Mouse (Mus musculus) urinary bladder, postnatal 25 days (tissue): ENCODE results near the gene Fosb.
A peak's percentile ranks its signal among the peaks of the same experiment; 100 is the strongest.

ENCODE experiments used
- DNase-seq: peaks from one replicate; pipeline ENCODE4 v3.0.0; 2022; ENCODE audit warnings: low spot score

Gene Fosb

DNA sequence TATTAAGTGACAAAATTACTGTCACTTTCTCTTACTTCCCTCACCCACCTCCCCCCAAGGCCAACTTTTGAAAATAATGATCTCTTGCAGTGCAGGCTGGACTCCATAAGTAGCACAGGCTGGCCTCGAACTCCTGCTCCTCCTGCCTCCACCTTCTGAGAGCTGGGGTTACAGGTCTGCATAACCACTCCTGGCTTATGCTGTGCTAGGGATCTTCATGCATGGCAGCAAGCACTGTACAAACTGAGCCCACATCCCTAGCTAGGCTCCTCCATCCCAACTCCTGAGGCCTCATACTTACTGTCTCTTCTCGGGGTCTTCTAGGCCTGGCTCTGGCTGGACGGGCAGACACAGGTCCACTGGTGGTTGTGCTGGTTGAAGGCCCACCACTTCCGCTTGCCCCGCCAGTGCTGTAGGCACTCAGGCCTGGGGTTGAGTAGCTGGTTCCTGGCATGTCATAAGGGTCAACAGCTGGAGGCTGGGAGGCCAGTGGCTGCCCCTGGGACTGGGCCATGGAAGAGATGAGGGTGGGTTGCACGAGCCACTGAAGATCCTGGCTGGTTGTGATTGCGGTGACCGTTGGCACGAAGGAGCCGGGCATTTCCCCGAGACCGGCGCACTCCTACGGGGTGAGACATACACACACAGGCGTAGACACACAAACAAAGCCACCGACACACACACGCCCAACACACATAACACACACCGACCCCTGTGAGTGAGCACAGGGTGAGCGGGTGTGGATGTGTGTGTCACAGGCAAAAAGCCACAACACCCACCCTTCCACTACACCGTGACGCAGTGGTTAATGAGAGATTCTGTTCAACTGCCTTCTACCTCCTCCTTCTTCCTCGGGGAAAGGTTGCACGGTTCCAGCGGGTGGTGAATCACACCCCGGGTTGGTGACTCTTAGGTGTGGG lies 2.8 kb downstream of the Fosb start:
- no peak for DNase-seq

DNA sequence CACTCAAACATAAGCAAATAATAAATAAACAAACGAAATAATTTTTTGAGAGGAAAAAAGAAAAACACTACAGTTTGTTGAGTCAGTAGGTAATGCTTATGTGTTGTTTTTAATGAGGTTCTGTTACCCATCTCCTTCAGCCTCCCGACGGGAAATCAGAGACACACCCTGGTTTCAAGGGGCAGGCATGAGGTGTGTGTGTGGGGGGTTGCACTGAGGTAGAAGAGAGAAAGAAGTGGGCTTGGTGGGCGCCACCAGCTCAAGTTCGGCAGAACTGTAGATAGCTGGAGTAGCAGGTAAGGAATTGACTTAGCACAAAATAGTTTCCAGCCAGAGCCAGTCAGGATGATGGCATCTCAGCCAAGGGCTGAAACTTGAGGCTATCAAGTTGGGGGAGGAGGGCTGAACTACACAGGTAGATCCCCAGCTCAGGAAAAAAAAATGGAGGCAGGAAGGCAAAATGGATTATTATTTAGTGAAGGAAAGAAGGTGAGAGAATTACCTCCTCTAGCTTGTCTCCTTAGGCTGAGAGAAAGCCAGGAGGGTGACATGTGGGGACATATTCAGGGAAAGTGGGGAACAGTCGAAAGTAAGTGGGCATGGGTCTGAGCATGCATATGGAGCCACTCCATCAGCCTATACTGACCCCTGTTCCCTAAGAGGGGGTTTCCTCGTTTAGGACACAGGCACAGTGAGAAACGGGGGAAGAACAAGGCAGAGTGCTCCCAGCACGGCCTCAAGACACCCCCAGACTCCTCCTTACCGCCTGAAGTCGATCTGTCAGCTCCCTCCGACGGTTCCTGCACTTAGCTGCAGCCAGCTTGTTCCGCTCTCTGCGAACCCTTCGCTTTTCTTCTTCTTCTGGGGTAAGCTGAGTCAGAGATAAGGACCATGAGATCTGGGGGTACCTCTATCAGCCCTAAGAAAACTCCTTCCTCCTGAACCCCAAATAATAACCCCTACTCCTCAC lies 3.8 kb downstream of the Fosb start:
- DNase-seq: no peak

DNA sequence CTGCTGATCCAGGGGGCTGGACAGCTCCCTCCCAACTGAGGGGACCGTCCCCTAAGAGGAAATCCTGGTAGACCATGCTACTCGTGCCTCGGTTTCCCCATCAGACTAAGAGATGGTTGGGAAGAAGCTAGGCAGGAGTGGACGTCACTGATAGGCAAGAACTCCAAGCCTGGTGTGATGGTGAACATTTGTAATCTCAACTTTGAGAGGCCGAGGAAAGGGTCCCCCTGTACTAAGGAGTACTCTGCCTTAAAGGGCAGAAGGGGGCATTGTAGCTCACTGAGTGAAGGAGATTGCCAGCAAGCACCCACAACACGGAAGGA lies 4.5 kb downstream of the Fosb start:
- DNase-seq: no peak

GRCm38 (mm10) chr7:19304501-19305412 lies 5.1 kb downstream of the Fosb start:
- no peak for DNase-seq

DNA sequence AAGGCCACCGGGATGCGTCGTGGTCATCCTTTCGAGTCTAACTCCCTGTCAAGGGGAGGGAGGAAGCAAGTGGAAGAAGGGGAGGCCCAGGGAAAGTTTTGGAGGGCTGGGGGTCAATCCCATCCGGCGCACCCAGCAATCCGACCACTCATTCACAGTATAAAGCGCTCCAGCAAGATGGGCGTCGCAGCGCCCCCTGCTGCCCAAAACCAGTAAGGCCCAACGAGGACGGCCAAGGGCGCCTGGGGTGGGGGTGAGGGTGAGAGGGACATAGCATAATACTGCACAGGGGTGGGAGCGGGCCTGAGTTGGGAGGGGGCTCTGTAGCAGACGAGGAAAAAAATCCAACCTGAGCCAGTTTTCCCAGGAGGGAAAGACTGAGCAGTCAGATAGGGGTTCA lies 6.1 kb downstream of the Fosb start:
- DNase-seq: peak; percentile 75

DNA sequence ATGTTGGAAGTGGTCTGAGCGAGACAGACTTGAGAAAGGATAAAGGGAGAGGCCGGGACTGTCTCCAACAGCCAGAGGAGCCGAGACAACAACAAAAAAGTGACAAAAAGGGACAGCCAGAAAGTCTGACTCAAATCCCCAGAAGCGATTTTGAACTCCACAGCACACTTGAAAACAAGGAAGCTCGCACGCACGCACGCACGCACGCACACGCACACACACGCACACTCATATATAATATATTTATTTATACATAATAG lies 6.9 kb downstream of the Fosb start:
- DNase-seq: no peak

GRCm38 (mm10) chr7:19302264-19303045 lies 7.4 kb downstream of the Fosb start:
- no peak for DNase-seq

DNA sequence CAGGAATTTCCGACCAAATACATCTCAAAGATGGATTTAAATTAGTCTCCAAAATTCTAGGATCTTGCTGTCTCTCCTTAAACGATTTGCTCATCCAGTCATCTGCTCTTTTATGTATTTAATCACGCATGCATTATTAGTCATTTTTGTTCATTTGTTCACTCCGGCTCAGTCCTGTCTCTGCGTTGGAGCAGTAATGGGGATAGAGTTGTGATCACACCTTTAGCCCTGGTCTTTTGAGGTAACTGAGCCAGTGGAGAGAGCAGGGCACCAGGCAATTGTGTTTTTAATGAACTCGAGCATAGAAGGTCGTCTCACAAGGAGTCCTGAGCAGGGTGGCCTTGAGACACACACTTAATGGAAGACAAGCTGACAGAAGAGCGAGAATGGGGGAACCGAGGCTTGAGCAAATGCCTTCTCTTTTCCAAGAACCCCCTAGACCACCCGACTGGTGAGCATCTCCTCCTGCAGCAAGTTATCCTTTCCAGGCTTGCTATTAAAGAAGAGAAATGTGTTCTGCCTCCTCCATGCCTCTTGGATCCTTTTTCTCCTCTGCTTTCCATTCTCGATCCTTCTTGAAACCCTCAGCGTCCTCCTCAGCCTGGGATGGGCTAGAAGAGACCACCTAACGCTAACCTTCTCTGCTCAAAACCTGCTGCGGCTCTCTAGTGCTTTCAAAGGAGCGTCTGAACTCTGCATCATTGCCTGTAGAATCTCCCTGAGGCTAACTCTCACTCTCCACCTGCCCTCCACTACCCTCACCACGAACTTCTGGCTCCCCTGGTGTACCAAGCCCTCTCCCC lies 8.2 kb downstream of the Fosb start:
- no peak for DNase-seq

GRCm38 (mm10) chr7:19300501-19301421 lies 9.1 kb downstream of the Fosb start:
- peak; percentile 71 for DNase-seq

DNA sequence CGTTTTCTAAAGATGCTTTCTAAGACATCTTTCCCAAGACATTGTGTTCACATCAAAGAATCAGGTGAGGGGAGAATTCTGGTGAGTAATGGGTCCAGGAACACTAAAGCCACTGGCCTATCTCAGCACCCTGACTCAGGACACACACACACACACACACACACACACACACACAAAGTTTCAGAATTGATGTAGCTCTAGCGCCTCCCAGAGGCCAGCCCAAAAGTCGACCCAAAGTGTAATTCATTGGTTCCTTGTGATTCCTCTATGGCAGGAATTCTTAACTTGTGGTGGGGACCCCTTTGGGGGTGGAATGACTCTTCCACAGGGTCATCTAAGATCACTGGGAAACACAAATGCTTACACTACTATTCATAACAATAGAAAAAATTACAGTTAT lies 10.7 kb downstream of the Fosb start:
- DNase-seq: no peak

DNA sequence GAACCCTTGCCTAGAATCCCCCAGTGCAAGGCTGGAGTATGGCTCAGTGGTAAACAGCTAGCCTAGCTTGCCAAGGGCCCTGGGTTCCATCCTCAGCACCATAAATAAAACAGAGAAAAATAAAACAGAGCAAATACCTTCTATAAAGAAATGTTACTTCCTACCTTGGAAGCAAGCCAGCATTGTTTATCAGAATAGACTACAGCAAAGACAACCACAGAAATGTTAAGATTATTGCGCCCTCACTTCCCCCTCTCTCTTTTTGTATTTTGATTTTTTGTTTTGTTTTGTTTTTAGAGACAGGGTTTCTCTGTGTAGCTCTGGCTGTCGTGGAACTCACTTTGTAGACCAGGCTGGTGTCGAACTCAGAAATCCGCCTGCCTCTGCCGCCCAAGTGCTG lies 12.1 kb downstream of the Fosb start:
- DNase-seq: no peak

DNA sequence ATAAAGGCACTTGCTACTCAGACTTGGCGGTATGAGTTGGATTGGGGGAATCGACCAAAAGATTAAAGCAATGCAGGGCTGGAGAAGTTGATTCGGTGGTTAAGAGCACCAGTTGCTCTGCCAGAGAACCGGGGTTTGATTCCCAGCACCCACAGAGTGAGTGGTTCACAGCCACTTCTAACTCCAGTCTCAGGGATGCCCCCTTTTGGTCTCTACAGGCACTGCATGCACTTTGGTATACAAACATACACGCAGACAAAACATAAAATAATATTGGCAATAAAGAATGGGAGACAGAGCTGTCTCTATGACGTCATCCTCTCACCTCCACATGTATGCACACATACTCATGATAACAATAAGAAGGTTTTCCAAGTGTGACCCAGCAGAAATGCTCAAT lies 12.8 kb downstream of the Fosb start:
- no peak for DNase-seq

GRCm38 (mm10) chr7:19295503-19296185 lies 14.2 kb downstream of the Fosb start:
- DNase-seq: peak; percentile 98

DNA sequence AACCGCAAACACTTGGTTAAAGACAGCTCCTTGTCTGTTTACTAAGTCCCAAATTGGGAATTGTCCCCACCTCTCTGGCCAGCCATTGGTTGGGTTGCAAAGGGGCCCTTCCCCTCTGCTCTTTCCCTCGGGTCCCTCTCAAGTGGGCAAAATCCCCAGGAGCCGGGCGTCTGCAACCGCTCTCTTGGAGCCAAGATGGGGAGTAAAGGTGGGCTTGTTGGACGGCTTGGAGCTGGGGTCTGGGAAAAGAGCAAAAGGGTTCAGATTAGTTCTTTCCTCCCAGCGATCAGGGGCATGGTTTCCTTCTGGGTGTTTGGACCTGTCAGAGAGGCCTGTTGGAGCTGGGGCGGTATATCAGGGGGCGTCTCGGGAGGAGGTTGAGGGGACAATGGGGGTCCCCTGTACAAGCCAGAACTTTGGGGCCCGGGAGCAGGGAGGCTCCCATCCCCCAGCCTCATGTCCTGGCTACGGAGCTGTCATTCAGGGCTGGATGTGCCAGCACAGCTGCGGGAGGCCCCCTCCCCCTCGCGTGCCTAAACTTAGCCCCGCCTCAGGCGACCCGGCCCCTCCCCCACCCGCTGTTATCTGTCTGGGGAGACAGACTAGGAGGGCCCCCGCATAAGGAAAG lies 18.8 kb downstream of the Fosb start:
- DNase-seq: no peak

- no peak for DNase-seq
These were observed 25.1 kb downstream of the Fosb start for GRCm38 (mm10) chr7:19284763-19285162.

- DNase-seq: no peak
These were observed 26.4 kb downstream of the Fosb start for GRCm38 (mm10) chr7:19283406-19283804.

DNA sequence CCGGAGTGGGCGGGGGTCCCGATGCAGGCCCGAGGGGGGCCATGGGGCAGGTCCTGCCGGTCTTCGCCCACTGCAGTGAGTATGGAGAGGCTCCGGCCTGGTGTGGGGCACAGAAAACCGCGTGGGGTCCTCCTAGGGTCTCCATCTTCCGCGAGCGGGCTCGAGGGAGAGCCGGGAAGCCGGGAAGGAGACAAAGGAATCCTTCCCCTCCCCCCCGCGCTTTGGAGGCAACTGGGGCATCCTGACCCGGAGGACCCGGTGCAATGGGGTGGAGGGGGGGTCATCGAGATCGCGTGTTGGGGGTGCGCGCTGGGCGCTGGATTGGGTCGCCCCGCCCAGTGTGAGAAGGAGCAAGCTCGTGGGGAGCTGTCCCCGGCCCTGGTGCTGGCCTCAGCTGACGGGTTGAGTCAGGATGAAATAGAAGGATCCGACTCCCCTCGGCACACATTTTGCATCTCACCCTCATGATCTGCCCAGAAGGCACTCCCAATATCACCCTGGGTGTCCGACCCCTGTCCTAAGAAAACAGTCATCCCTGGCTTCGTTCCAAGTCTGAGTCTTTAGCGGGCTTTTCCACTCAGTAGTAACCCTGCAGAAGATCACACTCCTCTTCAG lies 27.0 kb downstream of the Fosb start:
- peak; percentile 63 for DNase-seq

DNA sequence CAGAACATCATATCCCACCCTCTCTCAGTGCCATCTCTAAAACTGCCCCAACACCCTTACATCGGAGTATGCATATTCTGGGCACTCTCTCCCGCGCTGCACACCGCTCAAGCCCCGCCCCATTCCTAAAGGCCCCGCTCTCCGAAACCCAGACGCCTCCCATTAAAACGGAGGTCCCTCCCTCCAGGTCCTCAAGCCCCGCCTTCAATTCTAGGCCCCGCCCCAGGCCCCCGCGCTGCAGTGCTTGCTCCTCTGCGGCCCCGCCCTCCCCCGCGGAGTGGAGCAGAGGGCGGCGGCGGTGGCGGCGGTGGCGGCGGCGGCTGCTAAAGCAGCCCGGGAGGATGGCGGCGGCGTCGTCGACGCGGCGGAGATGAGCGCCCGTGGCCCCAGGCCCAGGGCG lies 27.5 kb downstream of the Fosb start, which contains the start of gene Rtn2:
Gene Rtn2 (plus strand): TSS at position 240 of the 400 bp plus-strand sequence.
- peak; percentile 55 for DNase-seq
